Mouse (Mus musculus): Measurements from ENCODE around the gene Zfp873. TPM values are rescaled to one million over a fixed set of nuclear protein-coding genes. Genes with fewer than 3 reads are reported as not detected.
A peak's percentile ranks its signal among the peaks of the same experiment; 100 is the strongest.
"Not testable (repeated sequence)": the region's sequence is repeated elsewhere in the genome, so short reads cannot be mapped to it uniquely, and the experiment has no call there.

The Zfp873 gene
- total RNA-seq (2014; rRNA removed) (17.2 TPM in 2 replicates), polyA plus RNA-seq (2015; fragmentation: Nextera tagmentation; extraction: Ambion mirVana) (6.7 and 9.6 TPM in 2 replicates)

DNA sequence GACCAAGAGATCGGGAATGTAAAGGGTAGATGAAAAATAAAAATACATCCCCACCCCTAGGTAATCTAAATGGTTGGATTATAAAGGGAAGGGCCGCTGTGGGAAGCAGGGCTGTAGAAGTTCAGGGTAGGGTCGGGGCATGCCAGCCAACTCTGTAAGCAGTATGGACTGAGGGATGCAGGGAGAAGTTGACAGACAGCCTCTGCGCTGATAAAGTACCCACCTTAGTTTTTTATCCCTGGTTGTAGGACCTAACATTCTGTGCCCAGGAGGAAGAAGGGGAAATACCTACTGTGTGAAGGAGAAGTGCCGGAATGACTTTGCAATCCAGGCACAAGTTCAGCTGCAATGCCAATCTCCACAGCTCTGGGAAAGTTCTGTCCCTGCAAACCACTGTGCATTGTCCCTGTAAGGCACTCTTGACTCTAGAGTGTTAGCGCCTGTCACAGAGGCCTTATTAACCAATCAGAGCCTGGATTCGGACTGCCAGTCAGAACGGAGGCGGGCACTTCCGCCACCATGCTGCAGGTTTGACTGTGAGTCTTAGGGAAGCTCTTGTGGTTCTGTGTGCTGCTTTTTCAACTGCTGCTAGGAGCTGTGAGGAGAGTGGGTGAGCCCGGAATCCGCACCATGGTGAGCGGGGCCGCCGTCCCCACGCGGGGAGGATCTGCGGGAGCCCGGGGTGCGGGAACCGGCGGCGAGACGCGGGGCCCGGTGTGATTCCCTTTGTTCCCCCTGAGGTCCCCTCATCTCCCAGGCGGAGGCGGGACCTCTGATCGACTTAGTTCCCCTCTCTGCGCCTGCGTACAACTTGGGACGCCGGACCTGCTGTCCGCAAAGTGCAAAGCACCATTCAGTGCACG, at the start of gene Zfp873:
TSS of gene Zfp873 (plus strand) at position 527 of the 863 bp plus-strand sequence.
- no peaks in the 10 kb centered on the region for H3K27me3 ChIP-seq (ENCODE audit: insufficient read depth, low read length)
- 0 out of 2 replicates have a peak, but pooled peaks have one; percentile 6 for TF ChIP-seq CTCF (IDR thresholded peaks at IDR 0.05; ENCODE audit: low read depth)
- no peaks in the 10 kb centered on the region for H3K36me3 ChIP-seq (ENCODE audit: insufficient read depth)
- peak within 1 kb of the TSS; percentile 98 for H3K27ac ChIP-seq (ENCODE audit: low read depth, low read length)
- peaks cover 30% of the 10 kb centered on the region for H3K9me3 ChIP-seq (ENCODE audit: low read length)
- peak within 1 kb of the TSS; percentile 67 for H3K4me3 ChIP-seq (ENCODE audit: low read depth, low read length)
- 12% methylated on average over 35 of the region's 35 CpGs for WGBS
- peak within 1 kb of the TSS; percentile 91 for H3K9ac ChIP-seq
- peak within 1 kb of the TSS; percentile 51 for H3K4me2 ChIP-seq (ENCODE audit: low read depth)
- ATAC-seq (peak; percentile 100), DNase-seq (peak; percentile 93)
- H3K4me1 ChIP-seq (ENCODE audit: insufficient read depth): peaks cover 5% of the 10 kb centered on the region; the same call in 1 of the 2 replicates

GRCm38 (mm10) chr10:82003209-82003608, 44.7 kb upstream of the Zfp873 start:
- H3K4me3 ChIP-seq (ENCODE audit: low read depth, low read length); H3K27ac ChIP-seq (ENCODE audit: low read depth, low read length); DNase-seq; H3K9ac ChIP-seq; H3K36me3 ChIP-seq (ENCODE audit: insufficient read depth); H3K27me3 ChIP-seq (ENCODE audit: insufficient read depth, low read length); H3K4me1 ChIP-seq (ENCODE audit: insufficient read depth); H3K9me3 ChIP-seq (ENCODE audit: low read length); H3K4me2 ChIP-seq (ENCODE audit: low read depth); ATAC-seq: not testable (repeated sequence)
- WGBS: 96% methylated on average over 1 of the region's 1 CpGs

GRCm38 (mm10) chr10:82004822-82005221, 43.1 kb upstream of the Zfp873 start:
- H3K27ac ChIP-seq (ENCODE audit: low read depth, low read length); H3K4me2 ChIP-seq (ENCODE audit: low read depth); H3K4me1 ChIP-seq (ENCODE audit: insufficient read depth); DNase-seq; H3K27me3 ChIP-seq (ENCODE audit: insufficient read depth, low read length); ATAC-seq; H3K9ac ChIP-seq; H3K4me3 ChIP-seq (ENCODE audit: low read depth, low read length); H3K36me3 ChIP-seq (ENCODE audit: insufficient read depth): not testable (repeated sequence)
- peaks cover 11% of the 10 kb centered on the region for H3K9me3 ChIP-seq (ENCODE audit: low read length)
- WGBS: 50% methylated on average over 1 of the region's 2 CpGs

DNA sequence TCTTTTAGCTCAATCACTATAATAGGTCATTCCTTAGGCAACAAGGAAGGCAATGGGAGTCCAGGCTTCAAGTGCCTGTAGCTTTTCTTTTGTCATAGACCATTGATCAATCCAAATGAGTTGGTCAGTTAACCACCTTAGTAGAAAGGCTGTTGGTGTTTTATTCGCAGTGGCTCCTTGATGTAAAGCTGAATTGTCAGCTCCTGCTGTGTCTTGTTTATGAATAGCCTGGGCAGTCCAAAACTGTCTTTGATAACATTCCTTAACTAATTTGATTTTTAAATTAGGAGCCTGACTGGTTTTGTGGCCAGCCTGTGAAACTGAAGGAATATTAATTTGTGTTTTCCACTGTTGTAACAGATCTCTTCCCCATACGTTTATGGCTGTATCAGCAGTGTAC, 5.7 kb upstream of the Zfp873 start:
- Histone ChIP-seq H3K4me3 (ENCODE audit: low read depth, low read length) (no peak overlapping the region), H3K4me2 (ENCODE audit: low read depth) (no peak overlapping the region), H3K36me3 (ENCODE audit: insufficient read depth) (no peaks in the 10 kb centered on the region), H3K4me1 (ENCODE audit: insufficient read depth) (no peaks in the 10 kb centered on the region), H3K9me3 (ENCODE audit: low read length) (peaks cover 10% of the 10 kb centered on the region; the same call in 1 of the 2 replicates), H3K27ac (ENCODE audit: low read depth, low read length) (no peak overlapping the region), H3K27me3 (ENCODE audit: insufficient read depth, low read length) (no peaks in the 10 kb centered on the region), H3K9ac (no peak overlapping the region)
- DNase-seq: no peak
- no peak for TF ChIP-seq CTCF (IDR thresholded peaks at IDR 0.05; ENCODE audit: low read depth)
- 71% methylated on average over 2 of the region's 2 CpGs for WGBS
- ATAC-seq: no peak

DNA sequence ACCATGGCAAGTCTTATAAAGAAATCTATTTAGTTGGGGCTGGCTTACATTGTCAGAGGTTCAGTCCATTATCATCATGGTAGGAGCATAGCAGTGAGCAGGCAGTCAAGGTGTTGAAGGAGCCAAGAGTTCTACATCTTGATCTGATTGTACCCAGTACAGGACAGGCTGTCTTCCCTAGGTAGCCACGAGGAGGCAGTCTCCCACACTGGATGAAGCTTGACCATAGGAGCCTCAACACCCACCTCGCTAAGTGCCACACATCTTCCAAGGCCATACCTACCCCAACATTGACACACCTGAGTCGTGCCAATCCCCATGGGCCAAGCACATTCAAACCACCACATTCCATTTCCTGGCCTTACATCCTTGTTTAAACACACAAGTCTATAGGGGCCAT, 1.3 kb upstream of the Zfp873 start:
- no peak for TF ChIP-seq CTCF (IDR thresholded peaks at IDR 0.05; ENCODE audit: low read depth)
- H3K9me3 ChIP-seq (ENCODE audit: low read length): peaks cover 22% of the 10 kb centered on the region
- H3K9ac ChIP-seq: no peak overlapping the region
- no peak overlapping the region for H3K4me2 ChIP-seq (ENCODE audit: low read depth)
- H3K4me1 ChIP-seq (ENCODE audit: insufficient read depth): peaks cover 5% of the 10 kb centered on the region; the same call in 1 of the 2 replicates
- no peaks in the 10 kb centered on the region for H3K27me3 ChIP-seq (ENCODE audit: insufficient read depth, low read length)
- no peak for DNase-seq
- 87% methylated on average over 3 of the region's 3 CpGs for WGBS
- ATAC-seq: no peak
- no peak overlapping the region for H3K4me3 ChIP-seq (ENCODE audit: low read depth, low read length)
- H3K36me3 ChIP-seq (ENCODE audit: insufficient read depth): no peaks in the 10 kb centered on the region
- no peak overlapping the region for H3K27ac ChIP-seq (ENCODE audit: low read depth, low read length)

DNA sequence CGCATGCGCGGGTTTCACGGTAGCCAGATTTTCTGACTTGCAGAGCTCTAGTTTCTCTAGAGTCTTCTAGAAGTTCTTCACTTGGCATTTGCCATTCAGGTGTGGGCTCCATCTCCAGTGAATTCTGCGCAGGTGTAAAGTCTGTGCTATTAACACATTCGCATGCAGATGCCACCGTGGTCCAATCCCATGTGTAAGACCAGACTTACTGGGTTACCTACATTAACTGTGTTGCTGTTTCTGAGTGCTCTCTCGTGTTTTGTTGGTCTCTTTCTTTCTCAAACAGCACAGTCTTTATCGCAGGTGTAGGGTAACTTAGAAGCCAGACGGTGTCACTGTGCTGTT, 509 bp downstream of the Zfp873 start:
- 31% methylated on average over 10 of the region's 10 CpGs for WGBS
- DNase-seq; H3K36me3 ChIP-seq (ENCODE audit: insufficient read depth); H3K27me3 ChIP-seq (ENCODE audit: insufficient read depth, low read length); H3K4me1 ChIP-seq (ENCODE audit: insufficient read depth); ATAC-seq: not testable (repeated sequence)
- Histone ChIP-seq H3K9ac (peak overlapping the region; percentile 91), H3K4me3 (ENCODE audit: low read depth, low read length) (peak overlapping the region; percentile 67), H3K27ac (ENCODE audit: low read depth, low read length) (peak overlapping the region; percentile 98), H3K9me3 (ENCODE audit: low read length) (peaks cover 35% of the 10 kb centered on the region), H3K4me2 (ENCODE audit: low read depth) (peak overlapping the region; percentile 51)

GRCm38 (mm10) chr10:82082728-82083621, 35.1 kb downstream of the Zfp873 start, which contains the start of gene BC024063:
Gene BC024063, plus strand, starts transcription at chr10:82083353.
- DNase-seq (peak; percentile 91), ATAC-seq (peak; percentile 99)
- Histone ChIP-seq H3K4me2 (ENCODE audit: low read depth) (peak within 1 kb of the TSS; percentile 44), H3K9ac (peak within 1 kb of the TSS; percentile 59), H3K4me3 (ENCODE audit: low read depth, low read length) (peak within 1 kb of the TSS; percentile 42), H3K27ac (ENCODE audit: low read depth, low read length) (peak within 1 kb of the TSS; percentile 89)
- not testable (repeated sequence) for H3K4me1 ChIP-seq (ENCODE audit: insufficient read depth); H3K9me3 ChIP-seq (ENCODE audit: low read length); H3K36me3 ChIP-seq (ENCODE audit: insufficient read depth); H3K27me3 ChIP-seq (ENCODE audit: insufficient read depth, low read length)
- 26% methylated on average over 42 of the region's 42 CpGs for WGBS

DNA sequence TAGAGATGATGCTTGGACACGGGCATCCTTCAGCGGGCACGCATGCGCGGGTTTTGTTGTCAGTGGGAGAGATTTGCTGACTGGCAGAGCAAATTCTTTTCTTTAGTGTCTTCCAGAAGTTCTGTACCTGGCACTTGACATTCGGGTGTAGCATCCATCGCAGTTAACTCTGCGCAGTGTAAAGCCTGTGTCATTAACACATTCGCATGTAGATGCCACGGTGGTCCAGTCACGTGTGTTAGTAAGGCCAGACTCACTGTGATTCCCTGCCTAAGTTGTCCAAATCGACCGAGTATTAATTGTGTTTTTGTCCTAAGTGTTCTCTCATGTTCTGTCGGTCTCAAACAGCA, 35.7 kb downstream of the Zfp873 start:
- 23% methylated on average over 14 of the region's 14 CpGs for WGBS
- H3K9me3 ChIP-seq (ENCODE audit: low read length); ATAC-seq; H3K4me1 ChIP-seq (ENCODE audit: insufficient read depth); H3K36me3 ChIP-seq (ENCODE audit: insufficient read depth); DNase-seq; H3K27me3 ChIP-seq (ENCODE audit: insufficient read depth, low read length): not testable (repeated sequence)
- H3K27ac ChIP-seq (ENCODE audit: low read depth, low read length): peak overlapping the region; percentile 89; the same call in 1 of the 2 replicates
- H3K4me2 ChIP-seq (ENCODE audit: low read depth): peak overlapping the region; percentile 44
- peak overlapping the region; percentile 59 for H3K9ac ChIP-seq
- H3K4me3 ChIP-seq (ENCODE audit: low read depth, low read length): peak overlapping the region; percentile 42
